Mouse (Mus musculus): ENCODE data around the gene Actrt1. TPM values are rescaled to one million over a fixed set of nuclear protein-coding genes. Genes with fewer than 3 reads are reported as not detected.

The Actrt1 gene
- polyA plus RNA-seq (2015; fragmentation: Nextera tagmentation; extraction: Ambion mirVana), result not detected in 2 replicates

DNA sequence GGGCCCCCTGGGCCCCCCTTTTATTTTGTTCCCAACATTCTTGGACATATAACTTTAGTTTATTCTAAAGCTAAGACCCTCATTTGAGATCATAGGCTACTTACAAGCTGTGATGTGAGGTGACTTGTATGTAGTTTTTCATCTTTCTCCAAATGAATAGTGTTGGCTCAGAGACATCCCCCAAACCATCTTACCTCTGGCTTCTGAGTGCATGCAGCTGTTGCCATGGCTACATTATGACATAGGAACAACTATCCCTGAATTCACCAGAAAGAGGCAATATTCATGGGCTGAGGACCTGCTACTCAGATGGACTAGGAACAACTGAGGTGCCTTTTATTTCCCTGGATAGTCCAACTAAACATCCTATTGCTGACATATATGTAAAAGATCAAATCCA lies at the start of gene Actrt1:
Gene Actrt1 (plus strand): TSS at position 301 of the 400 bp plus-strand sequence.
- H3K9me3 ChIP-seq, result no peaks in the 10 kb centered on the region
- H3K4me1 ChIP-seq (replicated peaks), result no peaks in the 10 kb centered on the region
- no peaks in the 10 kb centered on the region for H3K36me3 ChIP-seq
- H3K9ac ChIP-seq, result no peak within 1 kb of the TSS
- no peak within 1 kb of the TSS for H3K4me3 ChIP-seq (replicated peaks)
- ATAC-seq, result no peak
- no peak within 1 kb of the TSS for H3K27ac ChIP-seq
- H3K4me2 ChIP-seq (replicated peaks), result no peak within 1 kb of the TSS
- no peaks in the 10 kb centered on the region for H3K27me3 ChIP-seq (replicated peaks)

DNA sequence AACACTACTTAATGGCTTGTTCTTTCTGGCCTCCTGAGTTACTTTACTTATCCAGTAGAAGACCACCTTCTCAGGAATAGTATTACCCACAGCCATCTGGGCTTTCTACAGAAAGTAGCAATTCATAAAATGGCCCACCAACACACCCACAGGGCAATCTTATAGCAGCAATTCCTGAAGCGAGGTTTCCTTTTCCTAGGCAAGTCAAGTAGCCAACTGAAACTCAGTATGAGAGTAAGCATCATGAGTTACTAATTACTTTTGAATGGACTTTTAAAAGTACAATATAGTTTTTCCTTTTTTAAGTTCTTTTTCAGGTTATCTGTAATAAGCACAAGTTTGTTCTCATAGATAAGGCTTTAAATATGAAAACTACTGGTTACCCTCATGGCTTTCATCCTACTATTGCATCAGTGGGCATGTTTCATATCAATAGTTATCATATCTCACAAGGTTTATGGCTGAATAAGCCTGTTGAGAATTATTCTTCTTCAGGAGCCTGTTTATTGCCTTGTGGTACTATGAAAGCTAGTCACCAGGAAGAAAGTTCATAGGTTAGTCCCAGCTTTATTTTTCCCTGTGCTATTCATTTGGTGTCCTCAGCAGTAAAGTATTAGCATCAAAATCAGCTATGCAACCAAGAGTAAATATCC lies 2.8 kb downstream of the Actrt1 start:
- Histone ChIP-seq H3K4me3 (replicated peaks) (no peak overlapping the region), H3K27me3 (replicated peaks) (no peaks in the 10 kb centered on the region), H3K4me1 (replicated peaks) (no peaks in the 10 kb centered on the region), H3K4me2 (replicated peaks) (no peak overlapping the region), H3K9ac (no peak overlapping the region), H3K9me3 (no peaks in the 10 kb centered on the region), H3K36me3 (no peaks in the 10 kb centered on the region), H3K27ac (no peak overlapping the region)
- ATAC-seq, result peak; percentile 82
- 77% methylated on average over 1 of the region's 1 CpGs for WGBS
